In genomic region chr16:70028649-70029048, GRCm38 (mm10) we compare ENCODE assay signal across 9 mouse cellular contexts.
A peak's percentile ranks its signal among the peaks of the same experiment; 100 is the strongest.
DNase-seq lines count a peak whose midpoint lies in the region; TF ChIP-seq lines count a peak whose summit lies in the region.
"Had no signal": no experiment of that assay in that cellular context is flagged by ENCODE, and none has a peak within 500 bp of the region (broad histone marks: within the 10 kb centered on the region; RNA-seq: fewer than 3 reads in every experiment).

No protein-coding gene starts in this region.

- no peaks in the 10 kb centered on the region for H3K27me3 ChIP-seq in cerebellum, adult 2 months (ENCODE audit: control insufficient read depth, insufficient read depth, low read length)

- H3K27ac ChIP-seq in cerebellum, adult 2 months (ENCODE audit: insufficient read depth, low read length) = no peak overlapping the region

- no peak for TF ChIP-seq POLR2A in cerebellum, adult 2 months (IDR thresholded peaks at IDR 0.05; ENCODE audit: borderline replicate concordance, insufficient read depth, low read length)

- no peak for TF ChIP-seq CTCF in cerebellum, adult 2 months (IDR thresholded peaks at IDR 0.05; ENCODE audit: borderline replicate concordance, insufficient read depth, low read depth, low read length)

- peak; percentile 10 to 42 for DNase-seq in cerebellum, postnatal 14 days
- DNase-seq in cerebellum, adult 2 months = no peak
- peak; percentile 3 for DNase-seq in layer of hippocampus, adult 11-12 months (ENCODE audit: low spot score)
- DNase-seq in layer of hippocampus, postnatal 36 days = no peak
- peak; percentile 24 for DNase-seq in 416B (ENCODE audit: low read depth)
- peak; percentile 41 for DNase-seq in embryo, embryonic 10.5 days (ENCODE audit: low spot score)
- DNase-seq in layer of hippocampus, postnatal 14 days (ENCODE audit: low spot score in 2 of 2) = no peak
- no peak for DNase-seq in ovary, postnatal 14 days (ENCODE audit: low spot score)
- DNase-seq: heart, postnatal 14 days had no signal

- H3K4me1 ChIP-seq in cerebellum, adult 2 months (ENCODE audit: control insufficient read depth, insufficient read depth, low read length) = no peaks in the 10 kb centered on the region

- 74% methylated on average over 13 of the region's 13 CpGs for WGBS in cerebellum, adult 2 months

- no peak overlapping the region for H3K4me3 ChIP-seq in cerebellum, adult 2 months (replicated peaks; ENCODE audit: insufficient read depth, low read depth, low read length)

Comparison
In these comparisons a context has a peak if more than half of its experiments do, and no peak if none do; other contexts are left out.
1. DNase-seq: peak in cerebellum, postnatal 14 days (2 of 2), layer of hippocampus, adult 11-12 months (single experiment), 416B (single experiment) and embryo, embryonic 10.5 days (single experiment); none in cerebellum, adult 2 months (0 of 2), layer of hippocampus, postnatal 36 days (0 of 2), layer of hippocampus, postnatal 14 days (0 of 2) and ovary, postnatal 14 days (single experiment).